Mouse (Mus musculus) natural killer cell, adult 2 months (primary cell): ENCODE data around the gene Arl10.
"Not testable (repeated sequence)": the region's sequence is repeated elsewhere in the genome, so short reads cannot be mapped to it uniquely, and the experiment has no call there.

Experiments used
- DNase-seq, 2 experiments: peaks; one replicate each; pipeline ENCODE4 v3.0.0; 2022; ENCODE audit warnings: low spot score in 2 of 2

Gene Arl10

DNA sequence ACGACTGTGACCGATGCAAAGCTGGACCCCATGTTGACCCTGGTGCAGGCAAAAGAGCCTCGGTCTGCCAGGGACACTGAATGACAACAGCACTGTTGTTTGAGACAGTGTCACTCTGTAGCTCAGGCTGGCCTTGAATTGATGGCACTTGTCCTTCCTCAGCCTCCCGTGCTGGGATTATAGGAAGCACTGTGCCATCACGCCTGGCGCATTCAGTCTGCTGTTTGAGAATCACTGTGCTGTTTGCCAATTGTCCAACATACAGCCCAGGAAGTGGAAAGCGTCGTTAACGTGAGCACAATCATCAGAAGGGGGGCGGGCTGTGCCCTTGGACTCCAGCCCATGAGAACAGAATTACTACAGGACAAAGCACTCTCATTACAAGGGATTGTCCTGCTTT is 7.3 kb downstream of the Arl10 start:
- DNase-seq, result no peak

- no peak for DNase-seq
Measured at GRCm38 (mm10) chr13:54582860-54583259, 8.0 kb downstream of the Arl10 start.

- DNase-seq, result no peak
Measured at GRCm38 (mm10) chr13:54585831-54586230, 11.0 kb downstream of the Arl10 start.

GRCm38 (mm10) chr13:54589414-54589995 is 14.7 kb downstream of the Arl10 start:
- DNase-seq, result no peak

DNA sequence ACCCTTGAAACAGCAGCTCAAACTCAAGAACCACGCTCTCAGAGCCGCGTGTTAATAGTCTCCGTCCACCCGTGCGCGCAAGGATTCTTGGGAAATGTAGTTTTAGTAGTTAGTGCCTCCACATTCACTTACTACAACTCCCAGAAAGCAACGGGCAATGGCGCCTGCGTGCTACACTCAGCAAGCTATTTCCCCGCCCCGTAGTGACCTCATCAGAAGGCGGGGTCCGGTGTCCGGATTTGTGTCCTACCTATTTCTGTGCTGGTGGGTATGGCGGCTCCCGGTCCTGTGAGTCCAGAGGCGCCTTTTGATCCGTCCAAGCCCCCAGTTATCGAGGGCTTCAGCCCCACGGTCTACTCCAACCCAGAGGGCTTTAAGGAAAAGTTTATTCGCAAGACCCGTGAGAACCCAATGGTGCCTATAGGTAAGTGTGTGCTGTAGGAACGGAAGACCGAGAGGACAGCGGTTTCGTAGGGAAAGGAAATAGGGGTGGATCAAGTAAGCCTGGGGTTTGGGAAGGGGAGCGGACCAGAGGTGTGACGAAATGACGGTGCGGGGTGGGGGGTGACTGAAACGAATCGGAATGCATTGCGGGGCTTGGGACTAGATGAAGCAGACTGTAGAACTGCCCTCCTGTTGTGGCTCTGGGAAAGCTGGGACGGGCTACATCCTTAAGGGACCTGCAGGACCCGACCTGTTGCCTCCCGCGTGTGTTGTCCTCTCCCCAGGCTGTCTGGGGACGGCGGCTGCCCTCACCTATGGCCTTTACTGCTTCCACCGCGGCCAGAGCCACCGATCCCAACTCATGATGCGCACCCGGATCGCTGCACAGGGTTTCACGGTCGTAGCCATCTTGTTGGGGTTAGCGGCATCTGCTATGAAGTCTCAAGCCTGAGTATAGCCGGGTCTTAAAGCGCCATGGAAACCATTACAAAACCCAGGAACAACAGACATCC is 15.5 kb downstream of the Arl10 start, which contains the start of the genes Nop16 and Higd2a:
Gene Nop16, minus strand, starts transcription at position 95 of the 956 bp plus-strand sequence.
Gene Higd2a, plus strand, starts transcription at position 212 of the 956 bp plus-strand sequence.
- DNase-seq, result peak; percentile 95

DNA sequence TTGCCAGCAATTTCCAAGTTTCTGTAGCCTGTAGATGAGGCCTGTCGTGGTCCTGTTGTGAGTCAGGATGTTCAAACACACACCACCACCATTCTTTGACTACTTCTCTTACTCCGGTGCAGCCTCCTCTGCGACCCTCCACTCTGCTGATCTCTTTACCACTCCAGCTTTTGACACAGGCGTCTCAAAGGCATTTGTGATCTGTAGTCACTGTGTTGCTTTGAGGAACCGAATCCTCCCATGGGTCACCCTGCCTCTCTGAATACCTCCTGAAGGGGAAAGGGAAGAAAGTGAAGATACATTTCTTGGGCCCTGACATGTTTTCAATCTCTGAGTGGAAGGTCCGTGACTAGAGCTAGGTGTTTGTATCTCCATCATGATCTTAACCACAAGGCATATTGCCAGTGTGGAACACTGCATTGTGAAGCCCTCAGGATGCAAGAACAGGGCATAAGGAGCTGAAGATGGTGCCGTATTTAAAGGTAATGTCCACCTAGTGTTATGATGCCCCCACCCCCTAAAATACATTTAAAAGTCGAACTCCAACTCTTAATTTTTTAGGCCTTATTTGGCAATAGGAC is 17.1 kb downstream of the Arl10 start:
- no peak for DNase-seq

DNA sequence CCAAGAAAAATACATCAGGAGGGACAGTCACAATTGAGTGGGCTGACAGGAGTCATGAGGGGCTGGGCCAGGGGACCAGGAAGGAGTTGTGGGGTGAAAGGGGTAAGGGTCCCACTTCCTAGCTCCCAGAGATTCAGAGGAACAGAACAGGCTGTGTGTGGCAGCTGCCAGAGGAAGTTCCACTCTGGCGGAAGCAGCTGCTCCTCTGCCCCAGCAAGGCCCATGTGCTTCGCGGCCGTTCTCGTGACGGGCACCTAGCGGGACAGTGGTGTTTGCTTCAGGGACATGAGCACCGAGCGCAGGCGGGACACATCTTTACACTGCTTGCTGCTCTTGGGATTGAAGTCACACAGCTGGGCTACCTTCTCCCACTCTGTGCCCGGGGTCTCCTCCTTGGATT is 18.8 kb downstream of the Arl10 start:
- DNase-seq, result no peak

- DNase-seq, result no peak
Measured at GRCm38 (mm10) chr13:54596107-54596690, 21.4 kb downstream of the Arl10 start.

DNA sequence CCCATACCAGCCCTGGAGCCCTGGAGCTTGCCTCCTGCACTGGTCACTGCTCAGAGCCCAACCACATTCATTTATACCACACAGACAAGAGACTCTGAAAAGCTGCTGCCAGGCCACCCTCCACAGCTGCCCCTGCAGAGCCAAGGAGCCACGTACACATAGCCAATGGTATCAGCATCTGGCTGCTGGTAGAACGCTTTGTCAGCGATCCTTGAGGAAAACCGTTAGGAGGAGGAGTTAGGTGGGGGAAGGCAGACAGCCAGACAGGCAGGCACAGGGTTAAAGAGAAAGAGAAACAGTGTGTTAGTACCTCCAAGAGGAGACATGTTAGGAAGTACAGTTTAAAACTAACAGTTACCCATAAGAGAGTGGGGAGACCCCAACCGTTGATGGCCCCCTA is 22.1 kb downstream of the Arl10 start:
- DNase-seq, result no peak

- no peak for DNase-seq
Measured at GRCm38 (mm10) chr13:54598622-54599143, 23.9 kb downstream of the Arl10 start.

- no peak for DNase-seq
Measured at GRCm38 (mm10) chr13:54602639-54603111, 27.9 kb downstream of the Arl10 start.

DNA sequence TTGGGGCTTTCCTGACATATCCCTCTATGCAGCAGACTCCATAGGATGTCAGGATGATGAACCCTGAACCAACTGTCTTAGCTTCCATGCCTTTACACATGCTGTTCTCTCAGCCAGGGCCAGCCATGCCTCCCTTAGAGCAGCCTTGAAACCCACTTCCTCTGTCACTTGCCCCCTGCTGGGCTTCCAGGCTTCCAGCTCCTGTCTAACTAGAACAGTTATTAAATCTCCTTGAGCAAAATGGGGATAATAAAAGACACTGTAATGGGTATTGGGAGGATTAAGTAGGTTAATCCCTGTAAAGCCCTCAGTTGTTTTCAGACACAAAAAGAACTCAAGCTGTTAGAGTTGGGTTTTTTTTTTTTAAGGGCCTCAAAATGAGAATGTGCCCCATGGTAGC is 28.7 kb downstream of the Arl10 start:
- no peak for DNase-seq

DNA sequence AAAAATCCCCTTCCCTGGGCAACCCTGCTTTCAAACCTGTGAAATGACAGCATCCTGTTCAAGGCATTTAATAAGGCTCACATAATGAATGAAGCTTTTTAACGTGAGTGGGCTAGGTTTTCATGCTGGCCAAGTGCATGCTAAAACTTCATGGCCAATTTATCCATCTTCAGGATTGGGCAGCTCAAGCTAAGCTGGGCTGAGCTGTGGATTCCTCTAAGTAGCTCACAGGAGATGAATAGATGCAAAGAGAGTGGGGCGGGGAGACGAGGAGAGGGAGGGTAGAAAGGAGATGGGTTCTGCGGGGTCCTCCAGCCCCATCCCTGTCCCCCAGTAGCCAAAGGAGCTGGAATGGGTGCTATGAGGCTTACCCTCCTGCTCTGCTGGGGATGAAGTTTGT is 29.4 kb downstream of the Arl10 start:
- no peak for DNase-seq

- no peak for DNase-seq
Measured at GRCm38 (mm10) chr13:54605426-54605825, 30.6 kb downstream of the Arl10 start.

- DNase-seq, result no peak
Measured at GRCm38 (mm10) chr13:54607204-54607603, 32.4 kb downstream of the Arl10 start.

DNA sequence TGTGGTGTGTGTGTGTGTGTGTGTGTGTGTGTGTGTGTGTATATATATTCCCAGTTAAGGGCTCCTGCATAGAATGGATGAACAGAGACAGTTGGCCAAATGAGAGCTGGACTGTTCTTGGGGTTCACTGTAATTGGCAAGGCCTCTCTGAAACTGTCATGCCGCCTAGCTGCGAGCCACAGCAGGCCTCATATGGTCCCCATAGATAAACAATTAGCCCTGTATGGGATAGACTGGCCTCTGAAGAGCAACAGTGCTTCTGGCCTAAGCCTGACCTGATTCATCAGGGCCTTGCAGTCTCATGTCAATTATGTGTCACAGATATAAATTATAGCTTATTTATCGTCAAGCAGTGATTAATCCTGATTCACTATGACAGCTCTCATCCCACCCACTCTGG is 33.2 kb downstream of the Arl10 start:
- no peak for DNase-seq

DNA sequence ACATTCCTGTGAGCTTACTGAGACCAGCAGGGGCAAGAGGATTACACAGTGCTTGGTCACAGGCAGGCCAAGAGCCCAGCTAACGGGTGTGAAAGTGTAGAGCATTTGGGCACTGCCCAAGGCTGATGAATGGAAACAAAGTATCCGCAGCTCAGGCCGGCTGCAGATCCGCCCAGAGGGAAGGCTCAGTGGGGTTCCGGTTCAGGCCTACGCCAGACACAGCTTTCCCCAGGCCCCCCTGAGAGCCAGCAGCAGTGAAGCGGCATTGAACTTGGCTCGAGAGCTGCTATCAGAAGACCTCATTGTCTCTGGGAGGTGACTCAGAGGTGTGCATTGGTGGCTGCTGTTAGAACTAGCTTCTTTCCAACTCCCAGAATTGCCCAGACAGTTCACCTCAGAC is 33.9 kb downstream of the Arl10 start:
- DNase-seq, result no peak

GRCm38 (mm10) chr13:54609301-54609700 is 34.5 kb downstream of the Arl10 start:
- DNase-seq, result no peak

- no peak for DNase-seq
Measured at GRCm38 (mm10) chr13:54610613-54610971, 35.8 kb downstream of the Arl10 start.

GRCm38 (mm10) chr13:54610972-54611754 is 36.3 kb downstream of the Arl10 start, which contains the start of gene Cltb:
Cltb (minus strand) TSS chr13:54611344.
- peak; percentile 64 to 76 for DNase-seq

- not testable (repeated sequence) for DNase-seq
Measured at GRCm38 (mm10) chr13:54613141-54613540, 38.3 kb downstream of the Arl10 start.
